Mouse (Mus musculus) lung, postnatal 4 days (tissue): ENCODE measurements around the gene Ralb.

Source experiments
- DNase-seq, 2 experiments: peaks; one replicate each; pipeline ENCODE4 v3.0.0; 2021

Gene Ralb

GRCm38 (mm10) chr1:119443591-119444350 lies 60.8 kb downstream of the Ralb start:
- DNase-seq, result no peak

- no peak for DNase-seq
Measured at GRCm38 (mm10) chr1:119442901-119443300, 61.7 kb downstream of the Ralb start.

- DNase-seq, result no peak
Measured at GRCm38 (mm10) chr1:119438105-119438637, 66.4 kb downstream of the Ralb start.

GRCm38 (mm10) chr1:119437401-119437800 lies 67.2 kb downstream of the Ralb start:
- DNase-seq, result no peak

- no peak for DNase-seq
Measured at GRCm38 (mm10) chr1:119424141-119424860, 80.3 kb downstream of the Ralb start.

- DNase-seq, result peak; percentile 44 to 61
Measured at GRCm38 (mm10) chr1:119423510-119423909, 81.1 kb downstream of the Ralb start.

GRCm38 (mm10) chr1:119422460-119423015 lies 82.1 kb downstream of the Ralb start:
- DNase-seq, result peak in 1 of 2 experiments; percentile 31

GRCm38 (mm10) chr1:119421576-119422421 lies 82.8 kb downstream of the Ralb start, which contains the start of gene Inhbb:
TSS of gene Inhbb (minus strand) at chr1:119422248.
- peak; percentile 46 to 59 for DNase-seq

- peak; percentile 40 to 66 for DNase-seq
Measured at GRCm38 (mm10) chr1:119420984-119421575, 83.5 kb downstream of the Ralb start.
